Mouse (Mus musculus): ENCODE data around the gene Cuedc1.

GRCm38 (mm10) chr11:88117356-88118090 is 19.7 kb downstream of the Cuedc1 start:
- TF ChIP-seq CTCF (conservative IDR thresholded peaks at IDR 0.05; ENCODE audit: insufficient read depth, insufficient read length, low read depth, low read length): no peak
- no peak for TF ChIP-seq POLR2A (IDR thresholded peaks at IDR 0.05; ENCODE audit: low read depth, low read length)

All from kidney, adult 2 months (tissue).